Mouse (Mus musculus) heart, embryonic 10.5 days (tissue): ENCODE data around the gene Slc1a7. TPM values are rescaled to one million over a fixed set of nuclear protein-coding genes. Genes with fewer than 3 reads are reported as not detected.

Experiments used
- DNase-seq: peaks from one replicate; pipeline ENCODE4 v3.0.0-alpha.2; 2017; ENCODE audit warnings: low spot score
- H3K27ac ChIP-seq: fragments of 300-500 bp; sonication (generic); 2 replicates; pipeline ENCODE4 v1.5.1; 2016; ENCODE audit warnings: mild to moderate bottlenecking
- H3K27me3 ChIP-seq: fragments of 300-500 bp; sonication (generic); 2 replicates; pipeline ENCODE4 v1.6.1; 2016; ENCODE audit warnings: mild to moderate bottlenecking; ENCODE audit not compliant: poor library complexity, insufficient read depth, severe bottlenecking
- H3K36me3 ChIP-seq: fragments of 300-500 bp; sonication (generic); 2 replicates; pipeline ENCODE4 v1.6.1; 2016; ENCODE audit warnings: mild to moderate bottlenecking, moderate library complexity
- H3K4me1 ChIP-seq: fragments of 300-500 bp; sonication (generic); 2 replicates; pipeline ENCODE4 v1.6.1; 2016; ENCODE audit warnings: mild to moderate bottlenecking
- H3K4me3 ChIP-seq: fragments of 300-500 bp; sonication (generic); 2 replicates; pipeline ENCODE4 v1.5.1; 2016; ENCODE audit warnings: mild to moderate bottlenecking, moderate library complexity
- H3K9me3 ChIP-seq: fragments of 300-500 bp; sonication (generic); 2 replicates; pipeline ENCODE4 v1.6.1; 2016; ENCODE audit warnings: mild to moderate bottlenecking, moderate library complexity
- WGBS: fragments of 180-500 bp; shearing (Covaris S2); methylation state at CpG from one replicate; pipeline ENCODE4 v1.1.7; 2016; 5-methylcytosine and 5-hydroxymethylcytosine counted together
- polyA plus RNA-seq: library from polyadenylated mRNA; unstranded; fragments of >200 nt; fragmentation: Nextera tagmentation; extraction: Ambion mirVana; gene quantifications from 2 replicates; pipeline ENCODE4 v1.2.1, GENCODE M21; 2016

Slc1a7 gene
- polyA plus RNA-seq, 1 experiment from 2014 or later, result not detected

GRCm38 (mm10) chr4:107977593-107977992, 9.5 kb downstream of the Slc1a7 start:
- 66% methylated on average over 4 of the region's 4 CpGs for WGBS

GRCm38 (mm10) chr4:107979530-107979929, 11.4 kb downstream of the Slc1a7 start:
- 37% methylated on average over 2 of the region's 2 CpGs for WGBS
- DNase-seq, result no peak
- H3K4me1 ChIP-seq, result peaks cover 28% of the 10 kb centered on the region
- no peaks in the 10 kb centered on the region for H3K36me3 ChIP-seq
- no peaks in the 10 kb centered on the region for H3K9me3 ChIP-seq
- H3K27ac ChIP-seq, result no peak overlapping the region
- H3K27me3 ChIP-seq, result peaks cover 11% of the 10 kb centered on the region; the same call in 1 of the 2 replicates
- H3K4me3 ChIP-seq, result no peak overlapping the region

More at GRCm38 (mm10) chr4:107977593-107977992, 9.5 kb downstream of the Slc1a7 start:
- peaks cover 11% of the 10 kb centered on the region; the same call in 1 of the 2 replicates for H3K27me3 ChIP-seq
- H3K27ac ChIP-seq, result no peak overlapping the region
- no peak for DNase-seq
- no peaks in the 10 kb centered on the region for H3K9me3 ChIP-seq
- no peaks in the 10 kb centered on the region for H3K36me3 ChIP-seq
- peaks cover 28% of the 10 kb centered on the region for H3K4me1 ChIP-seq
- H3K4me3 ChIP-seq, result no peak overlapping the region

- H3K27me3 ChIP-seq, result peaks cover 11% of the 10 kb centered on the region; the same call in 1 of the 2 replicates
- no peak for DNase-seq
- no peak overlapping the region for H3K4me3 ChIP-seq
- 0 out of 2 replicates have a peak overlapping the region, but pooled peaks have one; percentile 16 for H3K27ac ChIP-seq
- no peaks in the 10 kb centered on the region for H3K36me3 ChIP-seq
- peaks cover 28% of the 10 kb centered on the region for H3K4me1 ChIP-seq
- no peaks in the 10 kb centered on the region for H3K9me3 ChIP-seq
- 75% methylated on average over 6 of the region's 6 CpGs for WGBS
Measured at GRCm38 (mm10) chr4:107980002-107980600, 12.0 kb downstream of the Slc1a7 start.

GRCm38 (mm10) chr4:107983717-107984116, 15.6 kb downstream of the Slc1a7 start:
- peaks cover 26% of the 10 kb centered on the region for H3K4me1 ChIP-seq
- 84% methylated on average over 1 of the region's 1 CpGs for WGBS
- peaks cover 15% of the 10 kb centered on the region for H3K27me3 ChIP-seq
- DNase-seq, result no peak
- no peak overlapping the region for H3K27ac ChIP-seq
- H3K4me3 ChIP-seq, result no peak overlapping the region
- H3K9me3 ChIP-seq, result no peaks in the 10 kb centered on the region
- no peaks in the 10 kb centered on the region for H3K36me3 ChIP-seq

- Histone ChIP-seq H3K36me3 (no peaks in the 10 kb centered on the region), H3K4me1 (peaks cover 19% of the 10 kb centered on the region), H3K4me3 (no peak overlapping the region), H3K27me3 (peaks cover 15% of the 10 kb centered on the region), H3K9me3 (no peaks in the 10 kb centered on the region), H3K27ac (no peak overlapping the region)
- WGBS, result 77% methylated on average over 7 of the region's 7 CpGs
- DNase-seq, result no peak
Measured at GRCm38 (mm10) chr4:107984282-107984981, 16.3 kb downstream of the Slc1a7 start.

GRCm38 (mm10) chr4:107985812-107986211, 17.7 kb downstream of the Slc1a7 start:
- peaks cover 22% of the 10 kb centered on the region for H3K27me3 ChIP-seq
- H3K36me3 ChIP-seq, result no peaks in the 10 kb centered on the region
- no peak overlapping the region for H3K27ac ChIP-seq
- H3K4me1 ChIP-seq, result peaks cover 9% of the 10 kb centered on the region
- DNase-seq, result no peak
- H3K4me3 ChIP-seq, result no peak overlapping the region
- H3K9me3 ChIP-seq, result no peaks in the 10 kb centered on the region
- 76% methylated on average over 5 of the region's 5 CpGs for WGBS

- DNase-seq, result no peak
- Histone ChIP-seq H3K27ac (no peak overlapping the region), H3K4me3 (no peak overlapping the region), H3K4me1 (peaks cover 5% of the 10 kb centered on the region), H3K27me3 (peaks cover 26% of the 10 kb centered on the region), H3K9me3 (no peaks in the 10 kb centered on the region), H3K36me3 (no peaks in the 10 kb centered on the region)
- 78% methylated on average over 11 of the region's 11 CpGs for WGBS
Measured at GRCm38 (mm10) chr4:107986386-107987168, 18.4 kb downstream of the Slc1a7 start.

GRCm38 (mm10) chr4:107988931-107989330, 20.8 kb downstream of the Slc1a7 start:
- no peaks in the 10 kb centered on the region for H3K9me3 ChIP-seq
- no peak overlapping the region for H3K27ac ChIP-seq
- 18% methylated on average over 8 of the region's 8 CpGs for WGBS
- peaks cover 32% of the 10 kb centered on the region for H3K27me3 ChIP-seq
- H3K36me3 ChIP-seq, result no peaks in the 10 kb centered on the region
- peaks cover 9% of the 10 kb centered on the region; the same call in 1 of the 2 replicates for H3K4me1 ChIP-seq
- H3K4me3 ChIP-seq, result no peak overlapping the region
- DNase-seq, result no peak

- DNase-seq, result no peak
- H3K4me3 ChIP-seq, result no peak overlapping the region
- 57% methylated on average over 5 of the region's 5 CpGs for WGBS
- H3K27me3 ChIP-seq, result peaks cover 29% of the 10 kb centered on the region
- no peaks in the 10 kb centered on the region for H3K36me3 ChIP-seq
- no peak overlapping the region for H3K27ac ChIP-seq
- peaks cover 9% of the 10 kb centered on the region; the same call in 1 of the 2 replicates for H3K4me1 ChIP-seq
- no peaks in the 10 kb centered on the region for H3K9me3 ChIP-seq
Measured at GRCm38 (mm10) chr4:107990818-107991217, 22.7 kb downstream of the Slc1a7 start.

- 29% methylated on average over 6 of the region's 6 CpGs for WGBS
Measured at GRCm38 (mm10) chr4:107991879-107992278, 23.7 kb downstream of the Slc1a7 start.

GRCm38 (mm10) chr4:107995011-107995410, 26.9 kb downstream of the Slc1a7 start:
- 83% methylated on average over 6 of the region's 6 CpGs for WGBS
- no peak overlapping the region for H3K27ac ChIP-seq
- H3K9me3 ChIP-seq, result no peaks in the 10 kb centered on the region
- H3K36me3 ChIP-seq, result no peaks in the 10 kb centered on the region
- peaks cover 17% of the 10 kb centered on the region for H3K27me3 ChIP-seq
- peaks cover 15% of the 10 kb centered on the region for H3K4me1 ChIP-seq
- no peak for DNase-seq
- no peak overlapping the region for H3K4me3 ChIP-seq

More at GRCm38 (mm10) chr4:107991879-107992278, 23.7 kb downstream of the Slc1a7 start:
- Histone ChIP-seq H3K4me1 (peaks cover 9% of the 10 kb centered on the region; the same call in 1 of the 2 replicates), H3K36me3 (no peaks in the 10 kb centered on the region), H3K4me3 (no peak overlapping the region), H3K27me3 (peaks cover 19% of the 10 kb centered on the region), H3K9me3 (no peaks in the 10 kb centered on the region), H3K27ac (no peak overlapping the region)
- DNase-seq, result no peak

GRCm38 (mm10) chr4:107995727-107996126, 27.6 kb downstream of the Slc1a7 start:
- H3K36me3 ChIP-seq, result no peaks in the 10 kb centered on the region
- H3K27ac ChIP-seq, result no peak overlapping the region
- peaks cover 15% of the 10 kb centered on the region for H3K4me1 ChIP-seq
- H3K4me3 ChIP-seq, result no peak overlapping the region
- H3K27me3 ChIP-seq, result peaks cover 11% of the 10 kb centered on the region
- H3K9me3 ChIP-seq, result no peaks in the 10 kb centered on the region
- 80% methylated on average over 6 of the region's 6 CpGs for WGBS
- DNase-seq, result no peak
